Mouse (Mus musculus): ENCODE data around the gene Cdh4.
A peak's percentile ranks its signal among the peaks of the same experiment; 100 is the strongest.

The Cdh4 gene

GRCm38 (mm10) chr2:179873315-179873714 is 431.1 kb downstream of the Cdh4 start:
- peak in 1 of 2 experiments; percentile 9 for DNase-seq

- peak in 1 of 2 experiments; percentile 44 for DNase-seq
Measured at GRCm38 (mm10) chr2:179875147-179875546, 432.9 kb downstream of the Cdh4 start.

GRCm38 (mm10) chr2:179877551-179878215 is 435.5 kb downstream of the Cdh4 start:
- peak in 1 of 2 experiments; percentile 27 for DNase-seq

- no peak for DNase-seq
Measured at GRCm38 (mm10) chr2:179884561-179884960, 442.3 kb downstream of the Cdh4 start.

- no peak for DNase-seq
Measured at GRCm38 (mm10) chr2:179891048-179891447, 448.8 kb downstream of the Cdh4 start.

GRCm38 (mm10) chr2:179896949-179897348 is 454.7 kb downstream of the Cdh4 start:
- no peak for DNase-seq

- no peak for DNase-seq
Measured at GRCm38 (mm10) chr2:179912911-179913310, 470.7 kb downstream of the Cdh4 start.

- DNase-seq = no peak
Measured at GRCm38 (mm10) chr2:179913349-179913748, 471.1 kb downstream of the Cdh4 start.

GRCm38 (mm10) chr2:179914246-179914645 is 472.0 kb downstream of the Cdh4 start:
- DNase-seq = no peak

GRCm38 (mm10) chr2:179916877-179917673 is 474.8 kb downstream of the Cdh4 start:
- DNase-seq = peak; percentile 41 to 67

- no peak for DNase-seq
Measured at GRCm38 (mm10) chr2:179920042-179920441, 477.8 kb downstream of the Cdh4 start.

- DNase-seq = no peak
Measured at GRCm38 (mm10) chr2:179921021-179921653, 478.9 kb downstream of the Cdh4 start.

GRCm38 (mm10) chr2:179924038-179924437 is 481.8 kb downstream of the Cdh4 start:
- no peak for DNase-seq

- DNase-seq = no peak
Measured at GRCm38 (mm10) chr2:179929166-179929565, 486.9 kb downstream of the Cdh4 start.

GRCm38 (mm10) chr2:179931741-179932140 is 489.5 kb downstream of the Cdh4 start:
- DNase-seq = no peak

- DNase-seq = no peak
Measured at GRCm38 (mm10) chr2:179934165-179934564, 491.9 kb downstream of the Cdh4 start.

GRCm38 (mm10) chr2:179937091-179937490 is 494.9 kb downstream of the Cdh4 start:
- DNase-seq = no peak

GRCm38 (mm10) chr2:179941696-179942095 is 499.5 kb downstream of the Cdh4 start:
- no peak for DNase-seq

GRCm38 (mm10) chr2:179945051-179945450 is 502.8 kb downstream of the Cdh4 start:
- DNase-seq = no peak

- no peak for DNase-seq
Measured at GRCm38 (mm10) chr2:179946496-179946895, 504.3 kb downstream of the Cdh4 start.

GRCm38 (mm10) chr2:179947607-179948006 is 505.4 kb downstream of the Cdh4 start:
- no peak for DNase-seq

GRCm38 (mm10) chr2:179948820-179949219 is 506.6 kb downstream of the Cdh4 start:
- no peak for DNase-seq
